Mouse (Mus musculus) adrenal gland (tissue): ENCODE results near the gene Oaz1.
"Not testable (repeated sequence)": the region's sequence is repeated elsewhere in the genome, so short reads cannot be mapped to it uniquely, and the experiment has no call there.

Experiments used
- intact Hi-C: fragments of 180-260 bp; cut with DNase I; formaldehyde crosslinking; loops from one replicate; pipeline ENCODE4 v1.15.1; 2025

Gene Oaz1

DNA sequence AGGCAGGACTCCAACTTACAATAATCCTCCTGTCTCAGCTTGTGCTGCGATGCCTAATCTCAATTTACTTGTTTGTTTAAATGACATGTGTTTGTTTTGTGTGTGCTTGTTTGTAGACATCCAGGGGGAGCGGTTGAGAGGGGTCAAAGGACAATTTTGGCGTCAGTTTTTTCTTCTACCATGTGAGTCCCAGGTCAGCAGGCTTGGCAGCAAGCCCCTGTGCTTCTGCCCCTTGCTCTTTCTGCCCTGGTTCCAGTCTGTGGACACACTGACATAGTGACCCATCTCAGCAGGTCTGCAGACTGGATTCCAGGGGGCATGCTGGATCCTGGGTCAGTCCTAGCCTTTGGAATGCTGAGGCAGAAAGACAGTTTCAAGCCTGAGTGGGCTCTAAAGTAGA is 7.0 kb upstream of the Oaz1 start:
- intact Hi-C loops, result loop anchor here (10.0 kb wide), 1 partner anchor 175 kb away; no protein-coding TSS in a partner anchor

DNA sequence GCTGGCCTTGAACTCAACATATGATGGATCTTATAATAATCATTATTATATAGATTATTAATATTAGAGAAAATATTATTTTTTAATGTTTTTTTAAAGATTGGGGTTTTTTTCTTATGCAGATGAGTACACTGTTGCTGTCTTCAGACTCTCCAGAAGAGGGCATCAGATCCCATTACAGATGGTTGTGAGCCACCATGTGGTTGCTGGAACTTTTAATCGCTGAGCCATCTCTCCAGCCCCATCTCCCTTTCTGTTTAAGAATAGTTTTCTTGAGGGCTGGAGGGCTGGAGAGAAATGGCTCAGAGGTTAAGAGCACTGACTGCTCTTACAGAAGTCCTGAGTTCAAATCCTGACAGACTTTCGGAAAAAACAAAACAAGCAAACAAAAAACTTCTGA is 4.5 kb upstream of the Oaz1 start:
- intact Hi-C loops, result loop anchor here (2.0 kb wide), 1 partner anchor 59 kb away; no protein-coding TSS in a partner anchor

DNA sequence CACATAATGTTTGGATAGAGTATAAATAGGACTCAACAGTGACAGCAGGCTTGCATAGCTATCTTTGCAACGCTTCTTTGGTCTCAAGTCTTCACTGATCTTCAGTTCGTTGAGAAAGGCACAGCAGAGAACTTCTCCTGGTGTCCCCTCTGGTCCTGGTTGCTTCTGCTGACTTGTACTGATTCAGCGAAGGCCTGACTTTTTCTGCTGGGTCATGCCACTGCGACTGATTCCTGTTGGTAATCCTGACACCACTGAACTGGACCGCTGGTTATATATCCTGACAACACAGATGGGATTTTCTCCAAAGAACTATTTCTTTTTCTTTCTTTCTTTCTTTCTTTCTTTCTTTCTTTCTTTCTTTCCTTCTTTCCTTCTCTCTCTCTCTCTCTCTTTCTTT is 3.9 kb upstream of the Oaz1 start:
- intact Hi-C loops, result loop anchor here (2.0 kb wide), 1 partner anchor 58 kb away; no protein-coding TSS in a partner anchor

DNA sequence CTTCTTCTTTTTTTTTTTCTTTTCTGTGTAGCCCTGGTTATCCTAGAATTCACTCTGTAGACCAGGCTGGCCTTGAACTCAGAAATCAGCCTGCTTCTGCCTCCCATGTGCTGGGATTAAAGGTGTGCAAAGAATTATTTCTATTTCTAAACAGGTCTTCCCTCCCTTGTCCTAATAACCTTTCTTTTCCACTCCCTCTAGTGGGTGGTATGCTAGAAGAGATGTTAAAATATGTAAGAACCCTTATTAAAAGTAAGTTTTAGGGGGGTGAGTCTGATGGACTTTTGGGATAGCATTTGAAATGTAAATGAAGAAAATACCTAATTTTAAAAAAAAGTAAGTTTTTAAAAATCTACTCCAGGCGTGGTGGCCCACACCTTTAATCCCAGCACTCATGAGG is 3.1 kb upstream of the Oaz1 start:
- intact Hi-C loops, result loop anchor here (2.0 kb wide), 1 partner anchor 57 kb away; no protein-coding TSS in a partner anchor

DNA sequence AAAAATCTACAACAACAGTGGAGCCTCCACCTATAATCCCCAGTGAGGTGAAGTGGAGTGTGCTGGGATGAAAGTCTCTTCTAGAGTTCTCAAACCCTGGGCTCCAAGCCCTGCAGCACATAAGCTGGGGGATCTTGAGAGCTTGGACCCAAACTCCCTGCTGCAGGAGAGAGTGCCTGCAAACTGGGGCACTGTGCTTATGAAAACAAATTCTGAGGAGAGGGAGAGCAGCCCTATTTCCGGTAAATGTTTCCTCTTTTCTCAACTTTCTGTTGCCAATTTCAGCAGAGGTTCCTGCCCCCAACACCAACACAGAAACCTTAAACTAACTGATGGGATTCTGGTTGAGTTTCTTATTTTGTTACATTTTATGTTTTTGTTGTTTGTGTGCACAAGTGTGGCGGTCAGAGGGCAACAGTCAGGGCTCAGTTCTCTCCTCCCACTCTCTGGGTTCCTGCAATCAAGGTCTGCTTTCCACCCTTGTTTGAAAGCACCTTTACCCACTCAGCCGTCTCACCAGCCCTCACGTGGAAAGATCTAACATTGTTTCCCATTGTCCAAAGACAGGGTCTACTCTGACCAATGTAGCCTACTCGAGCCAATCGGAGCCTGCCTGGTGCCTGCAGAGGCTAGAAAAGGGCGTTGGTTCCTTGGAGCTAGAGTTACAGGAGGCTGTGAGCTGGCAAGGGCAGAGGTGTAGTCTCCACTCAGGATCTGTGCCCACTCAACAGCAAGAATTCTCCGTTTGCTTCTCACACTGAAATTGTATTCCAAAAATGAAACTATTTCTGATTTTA is 2.4 kb upstream of the Oaz1 start:
- intact Hi-C loops, result loop anchor here (2.0 kb wide), 1 partner anchor 57 kb away; no protein-coding TSS in a partner anchor

DNA sequence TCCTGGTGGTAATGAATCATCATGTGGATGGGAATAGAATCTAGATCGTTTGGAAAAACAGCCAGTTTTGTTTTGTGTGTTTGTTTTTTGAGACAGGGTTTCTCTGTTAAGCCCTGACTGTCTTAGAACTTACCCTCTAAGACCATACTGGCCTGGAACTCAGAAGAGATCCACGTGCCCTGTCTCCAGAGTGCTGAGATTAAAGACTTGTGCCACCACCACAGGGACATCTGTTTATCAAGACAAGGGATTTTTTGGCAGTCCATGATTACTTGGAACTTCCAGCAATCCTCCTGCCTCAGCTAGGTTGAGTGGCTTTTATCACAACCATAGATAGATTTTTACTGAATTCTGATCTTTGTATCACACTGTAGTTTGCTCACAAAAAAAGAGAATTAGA is 1.6 kb upstream of the Oaz1 start:
- intact Hi-C loops, result no loop called here

DNA sequence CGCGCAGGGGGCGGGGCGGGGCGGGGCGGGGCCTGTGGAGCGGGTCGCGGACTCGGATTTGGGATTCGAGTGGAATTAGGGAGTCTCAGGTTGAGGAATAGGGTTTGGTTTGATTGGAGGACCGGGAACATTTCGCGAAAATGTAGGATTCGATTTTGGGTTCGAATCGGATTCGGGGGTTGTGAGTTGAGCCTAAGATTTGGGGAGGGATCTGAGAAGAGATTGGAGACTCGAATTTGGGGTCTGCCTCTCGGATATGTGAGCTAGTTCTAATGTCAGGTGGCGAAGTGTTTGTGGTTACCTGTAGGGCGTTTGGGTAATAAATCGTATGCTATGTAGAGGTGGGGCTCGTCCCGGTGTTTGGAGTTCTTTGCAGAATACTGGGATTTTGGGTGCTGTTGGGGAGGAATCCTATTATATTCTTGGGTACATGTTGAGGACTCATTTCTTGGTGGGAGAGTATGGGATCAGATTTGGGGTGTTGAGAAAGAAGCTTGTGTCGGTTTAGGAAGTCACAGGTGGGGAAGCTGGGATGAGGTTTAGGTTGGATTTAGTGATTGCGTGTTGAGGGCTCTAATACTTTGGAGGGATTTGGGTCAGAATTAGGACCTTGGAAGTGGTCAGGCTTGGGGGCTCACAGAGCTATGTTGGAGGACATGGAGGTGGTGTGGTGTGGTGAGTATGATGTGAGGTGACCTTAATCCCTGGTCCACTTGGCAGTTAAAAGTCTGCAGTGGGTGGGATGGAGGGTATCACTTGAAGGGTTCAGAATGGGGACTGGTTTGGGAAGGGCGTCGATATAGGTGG is 810 bp downstream of the Oaz1 start:
- intact Hi-C loops, result no loop called here

DNA sequence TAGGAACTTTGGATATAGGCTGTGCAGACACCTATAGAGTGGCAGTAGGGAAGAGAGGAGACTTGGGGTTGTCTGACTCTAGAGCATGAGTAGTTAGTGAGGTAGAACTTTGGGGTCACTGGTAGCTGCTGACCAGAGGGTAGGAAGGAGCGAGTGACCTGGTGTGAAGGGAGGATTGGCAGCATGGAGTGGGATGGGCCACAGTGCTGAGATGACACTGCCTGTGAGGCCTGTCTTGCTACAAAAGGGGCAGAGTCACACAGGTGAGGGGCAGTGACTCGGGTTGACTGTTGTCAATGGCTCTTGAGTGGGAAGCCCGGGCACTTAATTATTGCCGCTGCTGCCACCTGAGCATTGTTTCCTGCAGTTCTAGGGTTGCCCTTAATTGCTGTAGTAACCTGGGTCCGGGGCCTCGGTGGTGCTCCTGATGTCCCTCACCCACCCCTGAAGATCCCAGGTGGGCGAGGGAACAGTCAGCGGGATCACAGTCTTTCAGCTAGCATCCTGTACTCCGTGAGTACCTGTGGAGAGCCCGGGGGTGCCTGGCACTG is 1.5 kb downstream of the Oaz1 start:
- intact Hi-C loops, result no loop called here

DNA sequence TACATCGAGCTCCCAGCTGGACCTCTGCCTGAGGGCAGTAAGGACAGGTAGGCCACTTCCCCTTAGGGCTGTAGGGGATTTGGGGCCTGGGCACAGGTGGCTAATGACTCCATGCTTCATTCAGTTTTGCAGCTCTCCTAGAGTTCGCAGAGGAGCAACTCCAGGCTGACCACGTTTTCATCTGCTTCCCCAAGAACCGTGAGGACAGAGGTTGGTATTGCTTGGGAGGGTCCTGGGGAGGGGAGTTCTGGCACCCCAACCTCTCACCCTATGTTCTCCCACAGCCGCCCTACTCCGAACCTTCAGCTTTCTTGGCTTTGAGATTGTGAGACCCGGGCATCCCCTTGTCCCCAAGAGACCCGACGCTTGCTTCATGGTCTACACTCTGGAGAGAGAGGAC is 2.1 kb downstream of the Oaz1 start:
- intact Hi-C loops, result not testable (repeated sequence)

DNA sequence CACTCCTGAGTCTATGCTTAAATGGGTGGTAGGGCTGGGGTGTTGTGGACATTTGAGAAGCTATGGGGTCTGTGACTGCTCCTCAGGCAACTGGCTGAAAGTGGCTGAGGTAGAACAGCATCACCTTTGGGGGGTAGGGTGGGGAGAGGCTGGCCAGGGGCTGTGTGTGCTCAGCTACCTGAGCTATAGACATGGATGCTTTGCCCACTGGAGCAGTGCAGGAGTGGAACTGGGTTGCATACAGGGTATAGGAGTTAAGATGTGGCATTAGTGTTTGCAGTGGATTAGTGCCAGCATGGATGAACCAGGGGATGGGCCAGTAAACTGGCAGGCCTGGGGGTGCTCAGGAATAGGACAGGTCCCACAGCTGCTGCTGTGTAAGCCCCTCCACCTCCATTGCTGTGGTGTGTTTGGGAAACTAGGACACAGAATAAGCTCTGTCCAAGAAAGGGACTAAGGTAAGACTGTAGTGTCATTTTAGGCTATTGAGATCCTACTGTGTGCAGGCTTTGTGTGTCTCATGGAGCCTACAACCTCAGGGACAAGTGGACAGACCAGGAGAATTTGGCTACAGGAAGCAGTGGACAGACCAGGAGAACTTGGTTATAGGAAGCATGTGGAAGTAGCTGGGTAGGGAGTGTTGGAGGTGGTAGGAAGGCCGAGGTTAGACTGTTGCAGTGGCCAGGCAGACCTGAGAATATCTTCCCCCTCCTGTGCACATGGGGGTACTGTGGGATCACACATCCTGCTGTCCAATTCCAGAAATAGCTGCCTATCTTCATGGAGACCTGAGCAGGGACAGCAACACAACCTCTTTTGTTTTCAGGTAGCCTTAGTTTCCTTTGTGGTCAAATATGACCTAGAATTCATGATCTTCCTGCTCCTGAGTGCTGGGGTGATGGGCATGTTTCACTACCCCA is 3.2 kb downstream of the Oaz1 start:
- intact Hi-C loops, result no loop called here

DNA sequence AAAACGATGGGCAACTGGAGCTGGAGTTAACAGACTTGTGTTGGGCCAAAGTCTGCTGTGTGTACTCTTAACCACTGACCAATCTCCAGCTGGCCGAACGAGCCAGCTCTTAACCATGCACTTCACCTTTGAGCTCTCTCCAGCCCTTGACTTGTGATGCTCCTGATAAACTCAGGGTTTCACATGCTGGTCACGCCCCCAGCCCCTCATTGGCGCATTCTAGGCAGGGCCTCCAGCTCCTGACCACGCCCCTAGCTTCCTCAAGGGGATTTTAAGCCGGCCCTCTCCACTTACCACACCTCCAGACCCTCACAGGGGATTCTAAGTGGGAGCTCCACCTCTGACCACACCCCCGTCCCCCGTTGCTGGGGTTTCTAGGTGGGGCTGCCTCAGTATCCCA is 4.7 kb downstream of the Oaz1 start:
- intact Hi-C loops, result no loop called here

DNA sequence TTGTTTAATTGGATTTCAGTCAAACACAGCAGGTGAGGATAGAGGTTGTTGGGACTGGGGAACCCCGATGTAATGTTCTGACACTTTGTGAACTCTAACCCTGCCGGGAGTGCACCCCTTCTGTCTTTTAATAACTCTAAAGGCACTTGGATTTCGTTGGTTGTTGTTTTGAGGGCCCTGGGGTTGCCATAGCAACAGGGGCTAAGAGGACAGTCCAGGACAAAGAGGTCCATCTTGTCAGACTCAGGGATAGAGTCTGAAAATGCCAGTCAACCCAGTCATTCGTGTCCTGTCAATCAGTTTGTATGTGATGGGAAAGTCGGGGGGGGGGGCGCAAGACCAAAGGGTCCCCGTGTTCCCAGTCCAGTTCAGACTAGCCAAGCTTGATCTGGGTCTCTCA is 6.4 kb downstream of the Oaz1 start:
- intact Hi-C loops, result no loop called here

DNA sequence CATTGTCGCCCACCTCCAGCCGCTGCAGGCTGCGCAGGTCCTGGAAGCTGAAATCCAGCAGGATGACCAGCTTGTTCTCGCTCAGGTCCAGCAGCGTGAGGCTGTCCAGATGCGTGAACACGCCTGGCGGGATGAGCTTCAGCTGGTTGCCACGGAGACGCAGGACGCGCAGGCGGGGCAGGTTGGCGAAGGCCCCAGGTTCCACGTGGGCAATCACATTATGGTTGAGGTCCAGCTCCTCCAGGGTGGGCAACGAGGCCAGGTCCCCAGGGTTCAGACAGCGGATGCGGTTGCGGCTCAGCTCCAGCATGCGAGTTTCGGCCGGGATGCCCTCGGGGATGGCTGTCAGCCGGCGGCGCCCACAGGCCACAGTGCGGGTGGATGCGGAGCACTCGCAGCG is 9.2 kb downstream of the Oaz1 start:
- intact Hi-C loops, result no loop called here

DNA sequence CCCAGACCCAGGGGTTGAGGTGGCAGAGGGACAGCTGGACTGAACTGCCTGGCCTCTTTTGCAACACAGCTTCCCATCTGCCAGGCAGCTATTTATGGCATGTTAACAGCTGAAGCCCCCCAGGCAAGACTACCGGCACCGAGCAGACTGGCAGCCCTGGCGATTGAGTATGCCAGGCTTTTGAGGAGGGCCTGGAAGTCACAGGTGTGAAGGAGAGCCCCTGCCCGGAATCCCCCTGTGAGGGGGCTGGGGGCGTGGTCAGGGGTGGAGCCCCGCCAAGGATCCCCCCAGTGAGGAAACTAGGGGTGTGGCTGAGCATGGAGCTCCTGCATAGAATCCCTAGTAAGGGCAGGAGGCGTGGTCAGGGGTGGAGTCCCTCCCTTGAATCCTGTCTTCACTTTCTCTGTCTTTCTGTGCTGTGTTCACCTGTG is 10.5 kb downstream of the Oaz1 start:
- intact Hi-C loops, result no loop called here

DNA sequence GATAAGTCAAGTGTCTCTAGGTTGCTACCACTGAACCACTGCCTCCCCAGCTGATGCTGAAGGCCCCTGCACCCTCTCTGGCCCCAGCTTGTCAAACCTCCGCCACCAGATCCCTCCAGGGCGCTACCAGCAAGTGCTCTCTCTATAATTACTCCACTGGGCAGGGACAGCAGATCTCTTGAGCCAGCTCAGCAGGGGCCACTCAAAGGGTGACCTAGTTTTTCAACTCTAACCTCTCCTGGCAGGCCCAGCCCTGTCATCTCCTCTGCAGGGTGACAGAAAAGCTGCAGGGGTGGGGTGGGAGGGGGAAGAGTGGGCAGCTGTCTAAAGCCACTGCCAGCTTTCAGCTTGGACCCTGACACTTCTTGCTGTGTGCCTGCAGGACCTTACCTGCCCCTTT is 11.4 kb downstream of the Oaz1 start:
- intact Hi-C loops, result no loop called here

DNA sequence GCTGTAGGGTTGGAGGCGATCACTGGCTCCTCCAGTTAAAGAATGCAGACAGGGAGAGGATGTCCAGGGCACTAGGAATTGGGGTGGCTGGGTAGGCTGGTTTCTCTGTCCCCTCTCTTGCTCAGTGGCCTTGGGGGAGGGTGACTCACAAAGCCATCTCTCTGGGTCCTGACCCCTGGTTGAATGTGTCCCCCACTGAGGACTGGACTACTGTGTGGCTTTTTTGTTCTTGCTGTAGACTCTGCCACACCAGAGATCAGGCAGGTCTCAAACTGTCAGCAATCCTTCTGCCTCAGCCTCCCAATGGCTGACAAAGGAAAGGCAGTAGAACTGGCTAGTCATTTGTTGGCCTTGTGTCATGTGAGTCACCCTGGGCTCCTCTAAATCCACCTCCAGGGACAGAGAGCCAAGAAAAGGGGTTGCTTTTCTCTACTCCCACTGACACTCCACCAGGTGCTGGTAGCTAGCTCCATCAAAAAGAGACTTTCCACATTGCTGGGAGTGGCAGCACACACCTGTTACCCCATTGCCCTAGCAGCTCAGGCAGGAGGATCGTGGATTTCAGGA is 12.0 kb downstream of the Oaz1 start:
- intact Hi-C loops, result no loop called here

DNA sequence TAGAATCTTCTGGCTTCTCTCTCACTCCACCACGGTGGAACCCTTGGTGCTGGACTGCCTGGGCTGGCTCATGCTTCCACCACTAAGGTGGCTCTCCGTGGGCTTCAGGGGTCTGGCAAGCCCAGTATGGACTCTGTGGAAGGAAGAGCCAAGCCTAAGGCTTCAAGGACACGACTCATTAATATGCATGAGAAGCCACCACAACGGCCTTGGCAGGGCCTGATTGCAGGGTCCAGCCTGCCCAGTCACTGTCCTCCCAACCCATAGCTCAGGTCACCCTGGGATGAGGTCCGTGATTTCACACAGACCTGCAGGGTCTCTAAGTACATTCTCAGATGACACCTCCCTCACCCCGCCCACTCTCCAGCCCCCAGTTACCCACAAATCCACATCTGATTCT is 13.4 kb downstream of the Oaz1 start:
- intact Hi-C loops, result no loop called here

DNA sequence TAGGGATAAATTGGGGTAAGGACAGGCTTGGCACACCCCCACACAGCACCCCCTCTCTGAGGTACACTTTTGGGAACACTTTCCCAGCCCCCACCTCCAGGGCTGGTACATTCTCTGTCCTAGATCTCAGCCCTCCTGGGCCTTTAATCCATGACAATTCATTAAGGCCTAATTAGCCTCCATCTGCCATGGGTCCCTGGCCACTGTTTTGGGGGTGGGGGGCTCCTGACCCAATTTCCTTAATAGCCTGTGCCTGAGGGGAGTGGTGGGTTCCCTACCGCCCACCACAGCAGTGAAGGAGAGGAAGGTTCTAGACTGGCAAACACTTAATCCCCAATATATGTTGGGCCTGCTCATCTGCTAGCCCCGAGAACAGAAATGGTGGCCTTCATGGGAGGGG is 15.2 kb downstream of the Oaz1 start:
- intact Hi-C loops, result no loop called here

DNA sequence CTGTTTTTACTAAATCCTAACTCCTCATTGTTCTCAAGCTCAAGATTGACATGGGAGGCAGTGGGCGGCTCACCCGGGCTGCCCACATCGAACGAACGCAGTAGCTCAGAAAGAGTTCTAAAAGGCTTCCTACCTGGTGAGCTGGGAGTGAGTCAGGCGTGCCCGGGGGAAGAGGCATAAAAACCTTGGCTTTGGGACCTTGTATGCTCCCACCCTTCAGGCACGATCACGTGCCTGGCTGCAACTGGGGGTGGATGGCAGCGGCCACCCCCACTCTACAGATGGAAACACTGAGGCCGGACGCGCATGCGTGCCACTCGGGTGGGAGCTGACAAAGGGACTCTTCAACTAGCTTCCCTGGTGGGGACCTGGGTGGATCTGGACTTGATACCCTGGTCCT is 15.9 kb downstream of the Oaz1 start:
- intact Hi-C loops, result no loop called here

DNA sequence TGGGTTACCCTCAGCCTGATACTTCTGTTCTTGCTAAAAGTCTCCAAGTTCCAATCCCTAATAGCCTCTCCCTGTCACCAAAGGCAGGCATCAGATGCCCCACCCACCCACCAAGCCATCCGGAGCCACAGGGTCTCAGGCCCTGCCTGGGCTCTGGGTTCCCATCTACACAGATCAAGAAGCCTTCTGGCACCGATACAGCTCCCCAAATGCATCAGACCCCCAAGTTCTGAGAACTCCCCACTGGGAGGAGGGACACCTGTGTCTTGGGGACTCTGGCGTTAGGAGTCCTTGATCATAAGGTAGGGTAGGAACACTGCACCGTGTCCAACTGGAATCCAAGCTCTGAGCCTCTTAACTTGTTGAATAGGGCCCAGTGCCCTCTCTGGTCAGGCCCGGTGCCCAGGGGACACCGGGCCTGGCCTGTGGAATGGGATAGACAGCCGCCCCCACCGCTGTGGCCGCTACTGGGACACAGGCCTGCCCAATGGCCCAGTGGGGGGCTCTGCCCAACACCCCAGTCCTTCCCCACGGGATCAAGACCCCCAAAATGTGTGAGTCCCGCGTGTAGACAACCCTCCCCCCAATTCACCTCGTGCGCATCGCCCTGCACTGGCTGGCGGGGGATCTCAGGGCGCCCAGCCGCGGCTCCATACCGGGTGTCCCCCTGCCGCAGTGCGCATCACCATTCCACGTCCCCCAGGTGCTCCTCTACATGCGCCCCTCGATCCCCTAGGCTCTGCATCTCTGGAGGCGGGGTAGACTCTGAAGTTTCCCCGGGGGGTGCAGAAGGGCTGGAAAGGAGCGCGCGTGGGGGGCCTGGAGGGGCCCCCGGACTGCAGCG is 16.9 kb downstream of the Oaz1 start:
- intact Hi-C loops, result no loop called here
